Mouse (Mus musculus) intestine, embryonic 16.5 days (tissue): ENCODE data around the gene Rps6kb2. TPM values are rescaled to one million over a fixed set of nuclear protein-coding genes. Genes with fewer than 3 reads are reported as not detected.
A peak's percentile ranks its signal among the peaks of the same experiment; 100 is the strongest.
"Not testable (repeated sequence)": the region's sequence is repeated elsewhere in the genome, so short reads cannot be mapped to it uniquely, and the experiment has no call there.

Experiments used
- ATAC-seq: fragments of 200-750 bp; cut with Nextera tagmentation; 2 replicates; pipeline ENCODE4 v1.8.0; 2017; ENCODE audit warnings: moderate TSS enrichment, moderate library complexity
- H3K27ac ChIP-seq: fragments of 300-500 bp; sonication (generic); 2 replicates; pipeline ENCODE4 v1.5.1; 2014; ENCODE audit warnings: mild to moderate bottlenecking, low read length
- H3K27me3 ChIP-seq: fragments of 300-500 bp; sonication (generic); replicated peaks from 2 replicates; pipeline ENCODE4 v1.6.1; 2014; ENCODE audit warnings: low read length, control low read depth, mixed read lengths; ENCODE audit not compliant: control insufficient read depth, insufficient read depth
- H3K36me3 ChIP-seq: fragments of 300-500 bp; sonication (generic); 2 replicates; pipeline ENCODE4 v1.6.1; 2014; ENCODE audit warnings: low read length, control low read depth; ENCODE audit not compliant: control insufficient read depth, insufficient read depth
- H3K4me1 ChIP-seq: fragments of 300-500 bp; sonication (generic); 2 replicates; pipeline ENCODE4 v1.6.1; 2014; ENCODE audit warnings: low read length, control low read depth, mixed read lengths; ENCODE audit not compliant: control insufficient read depth, insufficient read depth
- H3K4me2 ChIP-seq: fragments of 300-500 bp; sonication (generic); 2 replicates; pipeline ENCODE4 v1.6.1; 2014; ENCODE audit warnings: low read depth, low read length, control low read depth
- H3K4me3 ChIP-seq: fragments of 300-500 bp; sonication (generic); 2 replicates; pipeline ENCODE4 v1.5.1; 2014; ENCODE audit warnings: mild to moderate bottlenecking, low read length
- H3K9ac ChIP-seq: fragments of 300-500 bp; sonication (generic); 2 replicates; pipeline ENCODE4 v1.6.1; 2014; ENCODE audit warnings: low read depth, low read length
- H3K9me3 ChIP-seq: fragments of 300-500 bp; sonication (generic); 2 replicates; pipeline ENCODE4 v1.6.1; 2016; ENCODE audit warnings: low read length, control low read depth; ENCODE audit not compliant: control insufficient read depth
- WGBS: fragments of 180-500 bp; shearing (Covaris S2); extraction: QIAGEN DNeasy Blood & Tissue Kit; methylation state at CpG from one replicate; pipeline ENCODE4 v1.1.7; 2014; 5-methylcytosine and 5-hydroxymethylcytosine counted together
- polyA plus RNA-seq: library from polyadenylated mRNA; unstranded; fragments of >200 nt; fragmentation: Nextera tagmentation; extraction: Ambion mirVana; gene quantifications from 2 replicates; pipeline ENCODE4 v1.2.1, GENCODE M21; 2015

The Rps6kb2 gene
- polyA plus RNA-seq, 1 experiment from 2014 or later: 49.7 TPM

- Histone ChIP-seq H3K4me3 (no peak overlapping the region), H3K27ac (no peak overlapping the region), H3K4me1 (peaks cover 12% of the 10 kb centered on the region), H3K9me3 (no peaks in the 10 kb centered on the region), H3K36me3 (peaks cover 16% of the 10 kb centered on the region; the same call in 1 of the 2 replicates), H3K27me3 (no peaks in the 10 kb centered on the region), H3K4me2 (no peak overlapping the region), H3K9ac (0 out of 2 replicates have a peak overlapping the region, but pooled peaks have one; percentile 10)
- no peak for ATAC-seq
- whole genome bisulfite sequencing: 90% methylated on average over 7 of the region's 7 CpGs
Observed at GRCm38 (mm10) chr19:4129462-4129861, 33.7 kb downstream of the Rps6kb2 start.

DNA sequence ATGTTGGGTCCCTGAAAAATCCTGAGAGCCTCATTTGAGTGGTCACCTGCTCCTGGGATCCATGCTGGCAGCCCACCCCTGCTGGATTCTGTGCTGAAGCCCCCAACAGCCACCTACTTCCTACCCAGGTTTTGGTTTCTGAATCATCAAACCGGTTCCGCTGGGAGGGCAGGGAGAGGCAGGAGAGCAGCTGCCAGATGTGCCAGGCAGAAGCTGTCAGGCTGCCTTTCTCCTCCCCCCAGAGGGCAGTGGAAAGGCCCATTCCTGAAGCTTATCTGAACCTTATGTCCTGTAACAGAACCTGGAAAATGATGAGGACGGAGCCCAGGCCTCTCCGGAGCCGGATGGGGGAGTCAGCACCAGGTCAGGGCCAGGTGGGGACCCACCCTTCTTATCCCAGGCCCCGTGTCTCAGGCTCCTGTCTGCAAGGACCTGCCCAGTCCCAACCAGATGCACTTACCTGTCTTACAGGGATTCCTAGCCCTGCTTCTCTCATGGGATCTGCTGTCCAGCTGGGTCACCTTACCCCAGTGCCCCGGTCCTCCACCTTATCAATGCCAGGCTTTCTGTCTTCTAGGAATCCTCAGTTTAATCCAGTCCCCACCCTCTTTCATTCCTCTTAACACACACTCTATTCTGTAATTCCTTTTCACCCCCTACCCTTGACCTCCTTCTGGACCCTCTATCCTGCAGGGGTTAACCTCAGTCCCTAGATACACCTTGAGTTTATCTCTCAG is 36.2 kb downstream of the Rps6kb2 start:
- Histone ChIP-seq H3K9me3 (no peaks in the 10 kb centered on the region), H3K27ac (0 out of 2 replicates have a peak overlapping the region, but pooled peaks have one; percentile 1), H3K4me3 (peak overlapping the region; percentile 87), H3K9ac (peak overlapping the region; percentile 87), H3K27me3 (no peaks in the 10 kb centered on the region), H3K4me1 (peaks cover 12% of the 10 kb centered on the region), H3K4me2 (peak overlapping the region; percentile 79), H3K36me3 (peaks cover 10% of the 10 kb centered on the region; the same call in 1 of the 2 replicates)
- no peak for ATAC-seq
- 51% methylated on average over 7 of the region's 7 CpGs for WGBS

- ATAC-seq: peak; percentile 93
- Histone ChIP-seq H3K4me1 (peaks cover 12% of the 10 kb centered on the region), H3K4me3 (peak within 1 kb of the TSS; percentile 87), H3K9me3 (no peaks in the 10 kb centered on the region), H3K27ac (peak within 1 kb of the TSS; percentile 57; the same call in 1 of the 2 replicates), H3K27me3 (no peaks in the 10 kb centered on the region), H3K9ac (peak within 1 kb of the TSS; percentile 87), H3K4me2 (peak within 1 kb of the TSS; percentile 79), H3K36me3 (0 out of 2 replicates have a peak, but pooled peaks cover 1% of the 10 kb centered on the region)
- WGBS: 1% methylated on average over 51 of the region's 64 CpGs
Observed at GRCm38 (mm10) chr19:4125741-4126696, 37.1 kb downstream of the Rps6kb2 start, which contains the start of gene Aip. TSS of gene Aip (minus strand) at chr19:4125858.

DNA sequence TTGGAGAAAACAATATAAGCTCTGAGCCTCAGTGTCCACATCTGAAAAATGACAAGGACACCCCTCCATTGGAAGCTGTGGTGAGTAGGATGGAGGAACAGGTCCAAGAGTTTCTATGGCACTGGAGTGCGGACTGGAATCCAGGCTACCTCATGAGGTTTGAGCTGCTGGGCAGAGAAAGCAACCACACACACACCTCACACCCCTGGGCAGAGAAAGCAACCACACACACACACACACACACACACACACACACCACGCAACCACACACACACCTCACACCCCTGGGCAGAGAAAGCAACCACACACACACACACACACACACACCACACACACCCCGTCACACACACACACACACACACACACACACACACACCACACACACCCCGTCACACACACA is 37.9 kb downstream of the Rps6kb2 start:
- 9% methylated on average over 4 of the region's 4 CpGs for WGBS

DNA sequence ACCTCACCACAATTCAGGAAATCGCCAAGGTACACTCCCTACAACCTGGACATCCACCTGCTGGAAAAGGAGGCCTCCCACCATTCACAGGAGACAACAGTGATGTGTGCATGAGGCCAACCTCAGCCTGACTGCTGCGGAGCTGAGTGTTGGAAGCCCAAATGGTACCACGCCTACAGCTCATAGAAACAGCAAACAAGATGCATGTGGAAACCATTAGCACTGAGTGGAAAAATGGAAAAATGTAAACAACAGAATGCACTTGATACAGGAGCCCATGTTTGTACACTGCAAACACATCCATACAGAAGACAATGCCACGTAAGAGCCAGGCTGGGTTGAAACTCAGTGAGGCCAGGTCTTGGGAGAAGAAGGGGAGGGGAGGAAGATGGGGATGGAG is 38.7 kb downstream of the Rps6kb2 start:
- no peak overlapping the region for H3K4me2 ChIP-seq
- no peaks in the 10 kb centered on the region for H3K27me3 ChIP-seq
- WGBS: 75% methylated on average over 4 of the region's 4 CpGs
- no peaks in the 10 kb centered on the region for H3K9me3 ChIP-seq
- peak overlapping the region; percentile 6; the same call in 1 of the 2 replicates for H3K27ac ChIP-seq
- no peak overlapping the region for H3K9ac ChIP-seq
- H3K4me1 ChIP-seq: peaks cover 21% of the 10 kb centered on the region
- 0 out of 2 replicates have a peak, but pooled peaks cover 2% of the 10 kb centered on the region for H3K36me3 ChIP-seq
- H3K4me3 ChIP-seq: no peak overlapping the region
- no peak for ATAC-seq

More for the DNA sequence above, 37.9 kb downstream of the Rps6kb2 start:
- not testable (repeated sequence) for H3K9me3 ChIP-seq, H3K36me3 ChIP-seq, H3K27ac ChIP-seq, H3K27me3 ChIP-seq
- peak; percentile 32 for ATAC-seq
- Histone ChIP-seq H3K4me2 (peak overlapping the region; percentile 79), H3K9ac (peak overlapping the region; percentile 87), H3K4me3 (peak overlapping the region; percentile 87), H3K4me1 (peaks cover 20% of the 10 kb centered on the region)

GRCm38 (mm10) chr19:4122411-4123370 is 40.5 kb downstream of the Rps6kb2 start:
- Histone ChIP-seq H3K4me3 (no peak overlapping the region), H3K9me3 (no peaks in the 10 kb centered on the region), H3K9ac (no peak overlapping the region), H3K4me2 (no peak overlapping the region), H3K27ac (no peak overlapping the region), H3K27me3 (no peaks in the 10 kb centered on the region), H3K4me1 (peaks cover 21% of the 10 kb centered on the region), H3K36me3 (0 out of 2 replicates have a peak, but pooled peaks cover 2% of the 10 kb centered on the region)
- WGBS: 83% methylated on average over 7 of the region's 7 CpGs
- no peak for ATAC-seq

- 56% methylated on average over 6 of the region's 6 CpGs for WGBS
- not testable (repeated sequence) for H3K9ac ChIP-seq, H3K36me3 ChIP-seq, H3K27me3 ChIP-seq, H3K4me3 ChIP-seq, H3K9me3 ChIP-seq, ATAC-seq, H3K4me2 ChIP-seq, H3K27ac ChIP-seq
- H3K4me1 ChIP-seq: peaks cover 19% of the 10 kb centered on the region
Observed at GRCm38 (mm10) chr19:4121896-4122295, 41.3 kb downstream of the Rps6kb2 start.

DNA sequence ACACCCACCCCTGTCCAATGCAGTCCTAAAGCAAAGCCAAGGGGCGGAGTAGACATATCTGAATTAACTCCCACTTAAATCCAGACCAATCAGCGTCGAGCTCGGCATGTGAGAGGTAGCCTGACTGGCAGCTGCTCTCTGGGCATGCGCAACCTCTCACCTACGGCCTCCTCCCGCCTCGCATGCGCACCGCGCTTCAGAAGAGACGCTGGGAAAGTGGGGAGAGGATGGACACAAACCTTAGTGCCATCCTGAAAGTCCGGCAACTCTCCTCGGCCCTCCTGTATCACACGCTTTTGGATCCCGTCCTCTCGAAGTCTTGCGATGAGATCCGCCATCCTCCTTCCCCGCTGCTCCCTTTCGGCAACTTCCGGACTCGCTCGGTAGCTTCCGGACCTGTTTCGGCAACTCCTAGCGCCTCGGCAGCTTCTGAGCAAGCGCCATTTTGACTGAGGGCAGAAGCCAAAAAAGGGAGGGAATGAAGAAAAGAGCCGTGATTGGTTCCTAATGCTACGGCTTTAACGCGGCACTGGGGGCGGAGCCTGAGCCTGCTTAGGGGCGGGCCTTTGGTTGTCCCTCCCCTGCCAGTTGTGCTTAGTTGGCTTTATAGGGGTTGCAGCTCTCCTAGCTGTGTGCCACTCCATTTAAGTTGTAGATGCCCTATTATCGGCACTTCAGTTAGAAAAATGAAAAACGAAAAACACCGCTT is 41.9 kb downstream of the Rps6kb2 start:
- WGBS: 2% methylated on average over 38 of the region's 38 CpGs
- no peaks in the 10 kb centered on the region for H3K9me3 ChIP-seq

More for the DNA sequence above, 41.9 kb downstream of the Rps6kb2 start:
- peak overlapping the region; percentile 67 for H3K9ac ChIP-seq
- H3K27ac ChIP-seq: peak overlapping the region; percentile 76
- peak overlapping the region; percentile 60 for H3K4me2 ChIP-seq
- peaks cover 13% of the 10 kb centered on the region for H3K4me1 ChIP-seq
- peak overlapping the region; percentile 55 for H3K4me3 ChIP-seq
- peak; percentile 75 for ATAC-seq
- H3K27me3 ChIP-seq: no peaks in the 10 kb centered on the region
- 0 out of 2 replicates have a peak, but pooled peaks cover 7% of the 10 kb centered on the region for H3K36me3 ChIP-seq
